Mouse (Mus musculus): ENCODE measurements around the gene Trpv4.

Trpv4 gene

DNA sequence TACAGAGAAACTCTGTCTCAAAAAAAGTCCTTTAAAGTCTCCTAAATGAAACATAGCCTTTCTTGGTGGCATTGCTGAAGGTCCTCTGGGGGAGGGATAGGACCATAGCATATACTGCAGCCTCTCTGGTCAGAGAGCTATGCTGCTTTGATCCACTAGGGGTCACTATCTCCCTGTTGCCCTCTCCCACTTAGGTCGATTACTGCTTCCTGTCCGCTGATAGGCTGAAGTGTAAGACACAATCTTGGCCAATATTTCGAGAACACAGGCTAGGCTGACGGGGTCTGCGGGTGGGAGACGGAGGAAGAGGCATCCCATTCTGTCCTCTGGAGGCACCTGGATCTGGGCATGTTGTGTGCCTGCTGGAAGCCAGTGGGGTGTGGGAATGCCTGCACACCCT, 37.9 kb downstream of the Trpv4 start:
- DNase-seq (ENCODE audit: low read depth, low spot score) = no peak

DNA sequence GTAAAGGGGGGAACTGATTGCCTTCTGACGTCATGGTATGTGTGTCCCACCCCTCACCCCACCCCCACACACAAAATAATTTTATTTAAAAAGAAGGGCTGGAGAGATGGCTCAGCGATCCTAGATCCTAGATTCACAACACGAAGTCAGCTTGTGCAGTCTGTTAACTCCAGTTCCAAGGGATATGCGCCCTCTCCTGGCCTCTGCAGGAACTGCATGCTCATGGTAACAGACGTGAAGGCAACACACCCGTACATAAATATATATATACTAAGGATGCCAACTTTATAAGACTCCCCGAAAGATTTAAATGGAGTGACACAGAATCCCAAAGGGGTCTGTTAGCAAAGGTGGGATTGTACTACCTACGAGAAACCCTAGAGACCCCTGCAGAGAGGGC, 39.4 kb downstream of the Trpv4 start:
- DNase-seq (ENCODE audit: low read depth, low spot score) = peak; percentile 80

DNA sequence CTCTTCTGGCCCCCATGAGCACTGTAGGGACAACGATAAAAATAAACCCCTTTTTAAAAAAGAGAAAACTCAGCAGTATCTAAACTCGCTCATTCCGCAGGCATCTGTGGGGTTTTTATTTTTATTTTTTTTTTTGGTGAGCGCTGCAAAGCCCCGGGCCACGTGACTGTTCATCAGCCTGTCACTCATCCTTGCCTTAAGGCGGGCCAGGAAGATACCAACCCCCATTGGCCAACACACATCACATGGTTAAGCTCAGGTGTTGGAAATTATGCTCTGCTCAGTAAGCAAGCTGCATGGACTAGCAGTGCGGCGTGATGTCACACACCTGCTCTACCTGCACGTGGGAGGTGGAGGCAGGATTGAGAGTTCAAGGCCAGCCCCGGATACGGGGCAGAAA, 40.4 kb downstream of the Trpv4 start:
- DNase-seq (ENCODE audit: low read depth, low spot score) = no peak

DNA sequence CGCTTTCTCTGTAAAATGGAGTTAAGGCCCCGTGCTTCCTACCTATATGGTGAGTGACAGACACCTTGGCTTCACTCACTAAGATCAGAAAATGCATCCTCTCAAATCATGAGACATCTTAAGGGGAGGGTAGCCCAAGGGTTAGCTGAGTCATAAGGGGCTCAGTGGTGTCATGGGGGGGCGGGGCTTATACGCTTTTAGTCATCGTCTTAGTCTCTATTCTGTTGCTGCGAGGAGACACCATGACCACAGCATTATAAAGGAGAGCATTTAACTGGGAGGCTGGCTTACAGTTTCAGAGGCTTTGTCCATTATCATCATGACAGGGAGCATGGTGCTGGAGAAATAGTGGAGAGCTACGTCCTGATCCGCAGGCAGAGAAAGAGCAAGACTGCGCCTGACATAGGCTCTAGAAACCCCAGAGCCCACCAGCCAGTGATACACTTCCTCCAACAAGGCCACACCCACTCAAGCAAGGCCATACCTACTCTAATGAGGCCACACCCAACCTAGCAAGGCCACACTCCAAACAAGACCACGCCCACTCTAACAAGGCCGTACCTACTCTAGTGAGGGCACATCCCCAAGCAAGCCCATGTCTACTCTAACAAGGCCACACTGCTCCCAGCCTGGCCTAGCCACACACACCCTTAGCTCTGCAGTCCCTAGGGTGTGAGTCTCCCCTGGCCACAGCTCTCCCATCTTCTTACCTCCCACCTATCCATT, 41.7 kb downstream of the Trpv4 start:
- no peak for DNase-seq (ENCODE audit: low read depth, low spot score)

DNA sequence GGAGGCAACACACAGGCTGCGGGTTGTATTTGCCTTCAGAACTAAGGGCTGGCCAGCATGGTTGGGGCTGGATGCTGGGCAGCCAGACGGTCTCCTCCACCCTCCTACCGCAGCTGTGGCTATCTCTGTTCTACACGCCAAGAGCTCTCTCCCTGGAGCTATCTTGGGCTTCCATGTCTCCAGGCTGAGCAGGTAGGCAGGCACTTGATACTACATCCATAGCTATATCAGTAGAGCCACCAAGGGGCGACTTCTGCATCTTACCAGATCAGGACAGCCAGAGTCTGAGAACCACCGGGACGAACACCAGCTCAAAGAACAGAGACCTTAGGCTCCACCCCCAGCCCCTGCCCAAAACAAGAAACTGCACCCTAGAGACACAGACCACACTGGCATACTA, 43.4 kb downstream of the Trpv4 start:
- DNase-seq (ENCODE audit: low read depth, low spot score) = no peak

DNA sequence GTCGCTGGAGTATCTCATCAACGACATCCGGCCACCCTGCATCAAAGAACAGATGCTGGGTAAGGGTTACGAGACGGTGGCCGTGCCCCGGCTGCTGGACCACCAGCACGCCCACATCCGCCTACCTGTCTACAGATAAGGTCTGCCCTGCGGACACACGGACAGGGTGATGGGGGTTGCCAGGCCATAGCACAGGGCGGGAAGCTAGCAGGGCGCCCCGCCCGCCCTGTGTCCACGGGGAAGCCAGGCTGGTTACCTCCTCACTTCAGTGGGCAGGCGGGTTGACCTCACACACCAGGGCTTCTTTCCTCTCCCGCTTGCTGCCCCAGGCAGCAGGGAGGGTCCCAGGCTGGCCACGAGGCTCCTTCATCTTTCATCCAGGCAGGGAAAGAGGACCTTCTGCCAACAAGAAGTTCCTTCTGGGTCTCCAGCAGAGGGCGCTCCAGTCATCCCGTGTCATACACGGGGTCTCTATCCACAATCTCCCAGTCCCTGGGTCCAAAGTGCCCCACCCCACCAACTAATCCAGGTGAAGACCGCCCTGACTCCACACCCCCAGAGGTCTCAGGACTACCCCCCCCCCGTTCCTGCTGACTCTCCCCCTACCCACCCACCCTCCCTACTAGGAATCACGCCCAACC, 46.1 kb downstream of the Trpv4 start:
- DNase-seq (ENCODE audit: low read depth, low spot score) = peak; percentile 55

DNA sequence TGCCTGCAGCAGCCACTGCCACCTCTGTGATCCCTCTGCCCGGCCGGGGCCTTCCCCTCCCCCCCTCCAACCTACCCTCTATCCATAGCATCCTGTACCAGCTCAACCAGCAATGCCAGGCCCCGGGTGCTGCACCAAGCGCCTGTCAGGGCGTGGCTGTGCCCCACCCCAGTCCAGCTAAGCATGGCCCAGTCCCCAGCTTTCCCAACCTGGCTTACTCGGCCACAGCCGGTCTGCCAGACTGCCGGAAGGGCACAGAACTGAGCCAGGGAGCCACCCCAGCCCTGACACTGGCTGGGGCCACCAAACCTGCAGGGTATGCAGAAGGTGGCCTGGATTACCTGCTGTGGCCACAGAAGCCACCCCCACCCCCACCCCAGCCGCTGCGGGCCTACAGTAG, 47.0 kb downstream of the Trpv4 start:
- no peak for DNase-seq (ENCODE audit: low read depth, low spot score)

DNA sequence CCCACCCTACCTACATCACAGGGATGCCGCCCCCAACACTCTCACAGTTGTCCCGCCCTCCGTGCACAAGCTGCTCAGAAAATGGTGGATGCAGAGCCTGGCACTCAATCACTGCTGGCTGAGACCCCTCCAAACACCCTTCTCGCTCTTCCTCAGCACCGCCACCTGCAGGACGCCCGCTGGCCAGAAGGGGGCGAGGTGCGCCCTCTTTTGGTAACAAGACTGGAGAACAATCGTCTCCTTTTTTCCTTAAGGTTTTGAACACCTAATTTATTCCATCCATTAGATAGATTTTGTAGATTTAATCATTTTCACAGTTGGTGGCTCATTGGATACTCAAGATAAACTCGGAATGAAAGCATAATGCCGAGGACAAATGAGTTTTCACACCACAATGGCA, 49.7 kb downstream of the Trpv4 start:
- peak; percentile 82 for DNase-seq (ENCODE audit: low read depth, low spot score)

DNA sequence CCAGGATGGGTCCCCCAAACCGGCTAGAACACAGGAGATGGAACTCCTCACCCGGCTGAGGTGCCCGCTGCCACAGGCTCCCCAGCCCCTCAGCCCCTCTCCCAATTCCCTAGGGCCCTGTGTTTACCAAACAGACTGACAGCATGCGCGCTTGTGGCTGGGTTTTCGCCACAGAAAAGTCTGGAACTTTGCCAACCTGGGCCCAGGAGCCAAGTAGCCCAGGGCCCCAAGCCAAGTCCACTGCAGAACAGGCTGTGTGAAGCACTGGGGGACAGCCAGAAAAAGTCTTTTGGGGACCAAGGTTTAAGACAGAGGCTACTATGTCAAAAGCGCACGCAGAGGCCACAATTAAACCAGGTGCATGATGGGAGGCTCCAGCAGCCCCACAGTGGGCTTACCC, 50.6 kb downstream of the Trpv4 start:
- DNase-seq (ENCODE audit: low read depth, low spot score) = no peak

DNA sequence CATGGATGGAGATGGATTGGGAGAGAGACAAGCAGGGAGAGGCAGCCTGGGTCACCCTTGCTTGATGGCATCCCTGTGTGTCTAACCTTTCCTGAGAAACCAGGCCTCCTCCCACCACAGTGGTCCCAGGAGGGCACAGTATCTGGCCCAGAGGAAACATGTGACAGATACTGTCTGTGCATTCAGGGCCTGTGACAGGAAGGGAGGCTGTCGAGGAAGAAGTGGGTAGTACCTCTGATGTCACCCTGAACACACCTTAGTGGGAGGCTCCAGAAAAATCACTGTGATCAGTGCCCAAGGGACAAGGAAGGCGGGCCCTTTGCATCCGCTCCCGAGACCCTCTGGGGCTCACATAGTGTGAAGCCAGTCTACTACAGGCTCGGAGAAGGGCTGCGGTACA, 52.2 kb downstream of the Trpv4 start:
- DNase-seq (ENCODE audit: low read depth, low spot score) = no peak

DNA sequence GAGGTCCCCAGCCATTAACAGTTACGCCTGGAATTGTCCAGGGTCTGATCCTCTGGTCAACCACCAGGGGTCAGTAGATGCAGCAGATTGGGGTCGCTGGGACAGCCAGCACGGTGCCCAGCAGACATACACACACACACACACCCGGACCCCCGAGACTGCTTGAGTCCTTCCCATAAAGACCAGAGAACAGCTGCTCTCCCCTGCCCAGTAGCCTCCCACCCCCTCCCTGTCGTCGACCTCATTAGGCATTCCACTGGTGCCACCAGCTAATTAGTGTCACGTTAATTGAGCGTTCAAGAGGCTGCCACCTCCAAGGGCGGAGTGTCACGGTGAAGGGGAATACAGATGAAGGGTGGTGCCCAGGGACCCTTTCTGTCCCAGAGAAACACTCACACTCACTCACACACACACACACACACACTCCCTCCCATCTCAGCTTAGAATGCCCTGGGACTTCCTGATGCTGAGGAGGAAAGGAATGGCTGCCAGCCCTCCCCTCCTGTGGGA, 53.4 kb downstream of the Trpv4 start:
- DNase-seq (ENCODE audit: low read depth, low spot score) = peak; percentile 57

DNA sequence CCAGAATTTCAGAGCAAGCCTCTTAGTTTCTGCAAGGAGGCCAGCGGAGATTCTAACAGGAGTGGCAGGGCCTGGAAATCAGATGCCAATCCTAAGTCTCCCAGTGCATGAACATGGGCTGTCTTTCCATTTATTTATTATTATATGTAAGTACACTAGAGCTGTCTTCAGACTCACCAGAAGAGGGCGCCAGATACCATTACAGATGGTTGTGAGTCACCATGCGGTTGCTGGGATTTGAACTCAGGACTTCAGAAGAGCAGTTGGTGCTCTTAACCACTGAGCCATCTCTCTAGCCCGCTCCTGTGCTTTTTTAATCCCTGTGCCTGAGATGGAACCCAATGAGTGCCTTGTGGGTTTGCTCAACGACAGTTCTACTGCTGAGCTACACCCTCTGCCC, 54.2 kb downstream of the Trpv4 start:
- DNase-seq (ENCODE audit: low read depth, low spot score) = no peak

DNA sequence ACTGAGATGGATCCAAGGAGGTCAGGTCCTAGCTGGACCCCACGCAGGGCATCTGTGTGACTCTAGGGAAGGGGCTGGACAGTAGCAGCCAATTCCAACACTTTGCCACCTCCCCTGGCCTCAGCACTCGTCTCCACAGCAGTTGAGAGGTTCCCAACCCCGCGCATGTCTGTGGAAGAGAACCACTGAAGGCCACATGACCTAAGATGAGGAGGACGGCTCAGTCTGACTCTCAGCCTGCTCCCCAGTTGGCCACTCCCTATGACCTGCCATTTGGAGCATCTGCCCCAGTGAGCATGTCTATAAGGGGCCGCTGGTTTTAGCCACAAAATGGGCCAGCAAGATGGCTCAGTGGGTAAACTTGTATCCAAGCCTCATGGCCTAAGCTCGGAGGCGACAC, 56.2 kb downstream of the Trpv4 start:
- DNase-seq (ENCODE audit: low read depth, low spot score) = no peak

DNA sequence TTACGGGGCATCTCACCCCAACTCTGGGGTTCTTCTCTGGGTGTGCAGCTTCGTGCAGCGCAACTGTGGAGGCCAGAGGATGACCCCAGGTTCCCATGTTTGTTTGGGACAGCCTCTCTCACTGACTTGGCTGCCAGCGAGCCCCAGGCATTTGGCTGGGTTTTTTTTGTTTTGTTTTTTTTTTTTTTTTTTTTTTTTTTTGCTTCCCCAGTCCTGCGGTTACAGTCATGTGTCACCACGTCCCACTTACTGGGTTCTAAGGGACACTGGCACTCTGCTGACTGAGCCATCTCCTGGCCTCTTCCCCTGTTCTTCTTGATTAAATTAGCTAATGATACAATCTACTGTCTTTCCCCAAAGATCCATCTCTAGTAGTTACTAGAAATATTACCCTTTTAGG, 60.6 kb downstream of the Trpv4 start:
- no peak for DNase-seq (ENCODE audit: low read depth, low spot score)

DNA sequence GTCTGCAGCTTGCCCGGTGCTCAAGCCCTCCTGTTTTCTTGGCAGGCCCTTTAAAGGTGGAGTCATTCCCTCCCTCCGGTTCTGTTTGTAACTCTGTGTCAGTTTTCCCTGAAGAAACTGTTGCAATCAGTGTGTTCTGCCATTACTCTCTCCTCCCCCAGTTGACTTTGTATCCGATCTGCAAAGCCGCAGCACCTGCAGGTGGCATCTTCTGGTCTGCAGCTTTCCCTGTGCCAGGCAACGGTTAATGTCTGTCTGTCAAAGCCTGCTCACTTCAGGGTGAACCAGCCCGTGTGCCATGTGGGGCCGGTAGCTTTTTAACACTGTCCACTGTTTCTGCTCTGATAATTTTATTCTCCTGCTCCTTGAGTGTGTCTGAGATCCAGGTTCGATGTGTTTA, 61.0 kb downstream of the Trpv4 start:
- DNase-seq (ENCODE audit: low read depth, low spot score) = no peak

DNA sequence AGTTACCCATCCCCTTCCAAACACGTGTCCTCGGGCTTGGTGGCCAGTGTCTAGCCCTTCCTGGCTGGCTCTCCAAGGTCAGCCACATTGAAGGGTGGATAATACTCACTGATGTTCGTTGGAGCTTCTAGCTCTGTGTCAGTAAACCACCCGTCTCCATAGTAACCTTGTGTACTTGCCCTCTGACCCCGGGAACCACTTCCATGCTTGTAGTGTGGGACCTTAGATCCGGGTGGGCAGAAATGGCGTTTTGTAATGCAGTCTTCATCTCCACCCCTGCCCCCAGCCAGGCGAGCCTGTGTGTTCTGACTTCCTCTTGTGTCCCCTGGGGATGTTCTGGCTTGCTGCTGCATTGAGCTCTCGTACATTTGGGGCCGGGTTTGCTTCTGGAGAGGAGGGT, 61.6 kb downstream of the Trpv4 start:
- no peak for DNase-seq (ENCODE audit: low read depth, low spot score)

DNA sequence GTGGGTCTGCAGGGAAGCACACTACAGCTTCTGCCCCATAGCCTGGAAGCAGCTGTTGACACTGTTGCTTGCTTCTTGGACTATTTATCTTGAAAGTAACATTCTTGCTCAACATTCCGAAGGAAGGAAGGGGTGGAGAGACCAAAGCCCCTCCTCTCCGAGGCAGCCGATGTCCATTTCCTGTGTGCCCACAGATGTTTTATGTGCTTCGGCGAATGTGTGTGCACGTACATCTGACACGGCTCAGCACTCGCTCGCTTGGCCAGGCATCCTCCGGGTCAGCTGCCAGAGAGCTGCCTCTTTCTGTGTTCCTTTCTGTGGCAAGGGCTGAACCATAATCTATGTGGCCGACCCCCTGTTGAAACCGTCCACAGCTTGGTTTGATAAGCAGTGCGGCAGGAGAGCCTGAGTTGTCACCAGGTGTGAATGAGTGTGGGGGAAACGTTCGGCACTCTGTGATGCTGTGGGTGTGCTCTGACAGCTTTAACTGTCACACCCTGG, 63.4 kb downstream of the Trpv4 start:
- peak; percentile 63 for DNase-seq (ENCODE audit: low read depth, low spot score)

DNA sequence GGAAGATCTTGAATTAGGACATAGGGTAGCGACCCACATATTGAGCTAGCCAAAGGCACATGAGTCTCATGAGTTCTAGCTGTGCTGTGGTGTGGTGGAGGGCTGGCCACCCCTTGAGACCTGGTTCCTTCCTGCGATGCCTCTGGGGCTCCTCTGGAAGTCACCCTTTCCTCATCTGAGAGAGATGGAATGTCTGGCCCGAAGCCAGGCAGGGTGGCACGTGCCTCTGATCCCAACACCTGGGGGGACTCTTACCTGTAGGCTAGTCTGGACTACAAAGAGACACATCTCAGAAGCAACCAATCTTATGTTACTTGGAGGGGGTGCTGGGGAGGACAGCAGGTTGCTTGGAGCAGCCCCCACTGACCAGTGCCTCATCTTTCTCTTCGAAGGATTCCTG, 64.3 kb downstream of the Trpv4 start:
- DNase-seq (ENCODE audit: low read depth, low spot score) = no peak

DNA sequence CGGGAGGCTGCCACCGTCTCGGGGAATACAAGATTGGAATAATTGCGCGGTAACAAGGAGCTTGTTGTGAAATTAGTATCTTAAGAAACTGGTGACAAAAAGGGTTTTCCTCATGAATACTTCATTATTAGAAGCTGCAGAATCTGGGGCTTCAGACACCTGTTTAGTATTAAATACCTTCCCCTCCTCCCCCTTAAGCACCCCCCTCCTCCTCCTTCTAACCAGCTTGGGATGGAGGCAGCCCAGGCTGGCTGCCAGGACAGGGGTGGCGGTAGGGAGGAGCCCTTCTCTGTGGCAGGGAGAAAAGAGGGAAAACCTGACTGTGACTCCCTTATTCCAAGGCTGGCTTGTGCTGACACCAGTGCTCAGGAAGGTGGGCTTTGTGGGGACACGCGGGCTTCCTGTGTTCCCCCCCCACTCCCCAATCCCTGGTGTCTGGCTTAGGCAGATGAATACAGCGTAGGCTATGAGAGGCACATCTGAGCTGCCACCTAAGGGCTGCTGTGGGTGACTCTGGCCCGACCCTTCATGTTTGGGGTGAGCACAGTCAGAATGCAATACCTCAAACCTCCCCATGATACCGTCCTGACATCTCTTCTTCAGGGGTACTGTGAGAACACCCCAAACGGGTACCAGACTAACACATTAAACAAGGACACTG, 64.9 kb downstream of the Trpv4 start:
- no peak for DNase-seq (ENCODE audit: low read depth, low spot score)

DNA sequence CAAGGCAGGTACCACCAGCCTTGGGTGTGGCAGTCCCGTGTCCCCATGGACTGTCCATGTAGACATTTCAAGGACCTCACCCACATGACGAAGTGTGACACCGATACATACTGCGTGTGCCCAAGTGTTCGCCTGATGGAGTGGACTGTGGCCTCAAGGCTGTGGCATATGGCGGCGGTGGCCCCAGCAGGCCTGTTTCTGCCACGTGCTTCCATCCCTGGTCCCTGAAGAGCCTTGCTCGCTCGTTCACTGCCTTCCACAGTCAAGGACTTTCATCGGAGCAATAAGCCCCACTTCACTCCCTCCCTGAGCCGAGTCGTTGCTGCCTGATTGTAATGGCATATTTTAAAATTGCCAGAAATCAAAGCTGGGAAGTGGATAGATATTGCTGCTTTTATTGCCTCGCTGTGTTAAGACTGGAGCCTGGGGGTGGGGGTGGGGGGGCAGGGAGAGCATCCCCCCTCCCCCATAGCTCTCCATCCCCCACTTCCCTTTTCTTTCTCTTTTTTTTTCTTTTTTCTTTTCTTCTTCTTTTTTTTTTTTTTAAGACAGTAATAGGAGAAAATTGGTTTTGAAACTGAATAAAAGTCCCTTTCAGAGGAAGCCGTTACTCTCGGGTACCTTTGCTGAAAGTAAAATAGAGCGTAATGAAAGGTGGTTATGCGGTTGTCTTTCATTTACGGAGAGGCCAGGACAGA, 65.6 kb downstream of the Trpv4 start:
- DNase-seq (ENCODE audit: low read depth, low spot score) = no peak

DNA sequence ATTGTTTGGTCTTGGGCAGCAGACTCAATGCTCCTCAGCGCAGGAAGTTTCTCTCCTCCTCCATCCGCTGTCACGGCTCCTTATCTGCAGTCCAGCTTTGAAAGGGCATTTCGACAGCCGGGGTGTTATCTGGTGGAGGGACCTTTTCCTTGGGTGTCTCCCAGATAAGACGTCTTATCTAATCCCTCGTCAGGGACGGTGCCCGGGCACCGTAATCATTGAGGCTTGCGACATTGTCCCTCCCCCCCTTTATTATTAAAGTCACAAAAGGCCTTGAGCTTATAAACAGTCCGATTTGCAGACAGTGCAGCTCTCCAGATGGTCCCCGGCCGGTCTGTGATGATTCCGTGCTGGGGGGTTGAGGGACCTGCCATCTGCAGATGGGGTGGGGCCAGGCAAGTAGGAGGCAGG, 67.1 kb downstream of the Trpv4 start:
- DNase-seq (ENCODE audit: low read depth, low spot score) = no peak
